Mouse (Mus musculus): ENCODE data around the gene Efcab14. TPM values are rescaled to one million over a fixed set of nuclear protein-coding genes. Genes with fewer than 3 reads are reported as not detected.

The Efcab14 gene
- polyA plus RNA-seq, 1 experiment: 42.0 TPM

DNA sequence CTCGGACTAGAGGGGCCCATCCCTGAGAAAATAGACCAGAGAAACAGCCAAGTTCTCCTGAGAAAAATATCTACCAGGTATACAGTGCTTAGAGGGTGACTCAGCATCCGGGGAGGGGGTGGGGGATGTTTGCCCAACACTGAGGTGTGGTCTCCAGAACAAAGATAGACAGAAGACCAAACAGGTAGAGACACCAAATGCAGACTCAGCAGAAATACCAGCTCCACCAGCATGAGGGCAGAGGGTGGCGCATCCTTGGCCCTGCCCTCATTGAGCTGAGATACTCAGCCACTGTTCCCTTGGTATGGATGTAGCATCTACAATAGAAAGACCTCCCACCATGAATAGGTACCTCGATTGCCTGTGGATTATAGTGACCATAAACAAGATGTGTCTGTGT lies 2.7 kb upstream of the Efcab14 start:
- TF ChIP-seq POLR2A (IDR thresholded peaks at IDR 0.05; ENCODE audit: extremely low read depth, insufficient read depth, low read length) (no peak), CTCF (IDR thresholded peaks at IDR 0.05; ENCODE audit: extremely low read depth, insufficient read depth, low read length) (no peak)

DNA sequence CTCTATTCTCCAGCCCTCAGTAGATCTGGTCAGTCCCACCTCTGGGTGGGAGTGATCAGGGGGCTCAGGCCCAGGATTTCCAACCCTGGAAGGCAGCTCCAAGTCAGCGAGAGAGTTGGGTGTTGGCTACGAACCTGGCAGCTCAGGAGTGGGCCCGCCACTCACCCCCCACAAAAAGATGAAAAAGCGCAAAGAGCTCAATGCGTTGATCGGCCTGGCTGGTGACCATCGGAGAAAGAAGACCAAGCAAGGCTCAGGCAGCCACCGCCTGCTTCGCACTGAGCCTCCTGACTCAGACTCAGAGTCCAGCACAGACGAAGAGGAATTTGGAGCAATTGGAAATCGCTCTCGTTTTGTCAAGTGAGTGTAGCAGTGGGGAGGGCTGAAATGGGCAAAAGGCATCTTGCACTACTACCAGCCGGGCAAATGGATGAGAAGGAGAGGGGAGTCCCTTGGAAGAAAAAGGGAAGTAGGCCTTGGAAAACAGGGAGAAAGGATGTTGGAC lies 989 bp downstream of the Efcab14 start:
- TF ChIP-seq POLR2A (IDR thresholded peaks at IDR 0.05; ENCODE audit: extremely low read depth, insufficient read depth, low read length): no peak
- TF ChIP-seq CTCF (IDR thresholded peaks at IDR 0.05; ENCODE audit: extremely low read depth, insufficient read depth, low read length): no peak
- Histone ChIP-seq H3K4me3 (ENCODE audit: insufficient read depth, low read length) (peak overlapping the region; percentile 88), H3K4me1 (ENCODE audit: control insufficient read depth, insufficient read depth, low read length) (peaks cover 4% of the 10 kb centered on the region; the same call in 1 of the 2 replicates), H3K27ac (ENCODE audit: insufficient read depth, low read length) (no peak overlapping the region)

More for the DNA sequence above, 2.7 kb upstream of the Efcab14 start:
- H3K27ac ChIP-seq (ENCODE audit: insufficient read depth, low read length): no peak overlapping the region
- H3K4me3 ChIP-seq (ENCODE audit: insufficient read depth, low read length): no peak overlapping the region
- peaks cover 4% of the 10 kb centered on the region; the same call in 1 of the 2 replicates for H3K4me1 ChIP-seq (ENCODE audit: control insufficient read depth, insufficient read depth, low read length)

DNA sequence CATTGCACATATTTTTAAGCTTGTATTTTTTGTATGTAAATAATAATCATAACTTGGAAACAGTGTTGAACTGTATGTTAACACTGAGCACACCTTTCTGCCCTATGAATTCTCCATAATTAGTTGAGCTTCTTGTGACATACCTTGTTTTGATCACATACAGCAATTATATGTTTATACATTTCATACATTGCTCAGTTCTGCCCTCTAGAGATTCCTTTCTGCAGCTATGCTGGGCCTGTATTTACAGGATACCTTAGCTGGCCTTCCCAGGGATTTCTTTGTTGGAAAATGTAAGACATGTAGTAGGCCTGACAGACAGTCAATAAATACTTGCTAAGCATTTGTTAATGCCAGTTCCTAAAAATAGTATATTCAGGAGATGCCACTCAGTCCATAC lies 5.1 kb downstream of the Efcab14 start:
- TF ChIP-seq POLR2A (IDR thresholded peaks at IDR 0.05; ENCODE audit: extremely low read depth, insufficient read depth, low read length) (no peak), CTCF (IDR thresholded peaks at IDR 0.05; ENCODE audit: extremely low read depth, insufficient read depth, low read length) (no peak)
- Histone ChIP-seq H3K4me3 (ENCODE audit: insufficient read depth, low read length) (no peak overlapping the region), H3K4me1 (ENCODE audit: control insufficient read depth, insufficient read depth, low read length) (peaks cover 4% of the 10 kb centered on the region; the same call in 1 of the 2 replicates), H3K27ac (ENCODE audit: insufficient read depth, low read length) (no peak overlapping the region)

DNA sequence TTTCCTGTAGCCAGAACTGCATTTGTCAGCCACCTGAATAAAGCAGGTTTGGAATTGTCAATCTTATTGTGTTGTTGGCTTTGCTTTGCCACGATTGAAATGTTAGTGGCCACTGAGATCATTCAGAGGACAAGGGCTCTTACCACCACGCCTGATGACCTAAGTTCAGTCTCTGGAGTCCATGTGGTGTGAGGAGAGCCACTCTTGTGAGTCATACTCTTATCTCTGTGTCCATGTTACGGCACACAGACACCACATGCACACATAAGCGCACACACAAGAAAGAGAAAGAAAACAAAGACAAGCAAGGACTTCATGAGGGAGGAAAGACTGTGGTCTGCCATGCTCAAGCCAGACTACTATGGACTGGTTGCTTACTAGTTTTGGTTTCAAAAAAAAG lies 5.6 kb downstream of the Efcab14 start:
- Histone ChIP-seq H3K4me3 (ENCODE audit: insufficient read depth, low read length) (no peak overlapping the region), H3K4me1 (ENCODE audit: control insufficient read depth, insufficient read depth, low read length) (peaks cover 4% of the 10 kb centered on the region; the same call in 1 of the 2 replicates), H3K27ac (ENCODE audit: insufficient read depth, low read length) (no peak overlapping the region)
- no peak for TF ChIP-seq CTCF (IDR thresholded peaks at IDR 0.05; ENCODE audit: extremely low read depth, insufficient read depth, low read length)

DNA sequence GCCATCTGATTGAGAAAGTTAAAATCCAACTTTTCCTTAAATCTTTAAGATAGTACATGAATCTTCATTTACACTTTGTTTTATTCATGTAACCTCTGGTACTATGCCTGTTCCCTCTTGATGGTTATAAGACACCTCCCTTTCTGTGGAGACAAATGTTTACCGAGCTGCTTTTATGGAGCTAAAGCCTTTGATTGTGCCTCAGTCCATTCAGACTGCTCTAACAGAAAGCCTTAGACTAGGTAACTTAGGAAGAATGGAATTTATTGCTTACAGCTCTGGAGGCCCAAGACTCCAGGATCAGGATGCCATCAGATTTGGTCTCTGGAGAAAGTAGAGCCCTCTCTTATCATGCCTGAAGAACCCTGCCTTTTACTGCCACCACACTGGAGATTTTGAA lies 10.6 kb downstream of the Efcab14 start:
- Histone ChIP-seq H3K27ac (ENCODE audit: insufficient read depth, low read length) (no peak overlapping the region), H3K4me3 (ENCODE audit: insufficient read depth, low read length) (no peak overlapping the region)
- TF ChIP-seq CTCF (IDR thresholded peaks at IDR 0.05; ENCODE audit: extremely low read depth, insufficient read depth, low read length): no peak
- no peak for TF ChIP-seq POLR2A (IDR thresholded peaks at IDR 0.05; ENCODE audit: extremely low read depth, insufficient read depth, low read length)

DNA sequence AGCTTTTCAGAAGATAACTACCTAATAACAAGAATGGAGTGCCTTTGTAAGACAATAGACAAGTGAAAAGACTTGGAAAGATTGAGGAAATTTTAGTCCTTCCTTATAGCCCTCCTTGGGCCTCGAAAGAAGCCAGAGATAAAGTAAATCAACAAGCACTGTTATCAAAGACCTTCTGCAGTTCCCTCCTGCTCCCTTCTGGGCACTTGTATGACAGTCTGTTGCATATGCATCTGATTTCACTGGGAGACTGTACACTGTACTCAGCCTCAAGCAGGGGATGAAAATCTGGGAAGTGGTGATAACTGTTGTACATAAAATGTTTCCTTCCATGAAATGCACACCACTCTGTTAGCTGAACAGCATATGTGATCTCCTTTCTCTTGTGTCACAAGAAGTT lies 11.8 kb downstream of the Efcab14 start:
- Histone ChIP-seq H3K27ac (ENCODE audit: insufficient read depth, low read length) (no peak overlapping the region), H3K4me1 (ENCODE audit: control insufficient read depth, insufficient read depth, low read length) (no peaks in the 10 kb centered on the region), H3K4me3 (ENCODE audit: insufficient read depth, low read length) (no peak overlapping the region)
- TF ChIP-seq POLR2A (IDR thresholded peaks at IDR 0.05; ENCODE audit: extremely low read depth, insufficient read depth, low read length) (no peak), CTCF (IDR thresholded peaks at IDR 0.05; ENCODE audit: extremely low read depth, insufficient read depth, low read length) (no peak)

More for the DNA sequence above, 10.6 kb downstream of the Efcab14 start:
- no peaks in the 10 kb centered on the region for H3K4me1 ChIP-seq (ENCODE audit: control insufficient read depth, insufficient read depth, low read length)

DNA sequence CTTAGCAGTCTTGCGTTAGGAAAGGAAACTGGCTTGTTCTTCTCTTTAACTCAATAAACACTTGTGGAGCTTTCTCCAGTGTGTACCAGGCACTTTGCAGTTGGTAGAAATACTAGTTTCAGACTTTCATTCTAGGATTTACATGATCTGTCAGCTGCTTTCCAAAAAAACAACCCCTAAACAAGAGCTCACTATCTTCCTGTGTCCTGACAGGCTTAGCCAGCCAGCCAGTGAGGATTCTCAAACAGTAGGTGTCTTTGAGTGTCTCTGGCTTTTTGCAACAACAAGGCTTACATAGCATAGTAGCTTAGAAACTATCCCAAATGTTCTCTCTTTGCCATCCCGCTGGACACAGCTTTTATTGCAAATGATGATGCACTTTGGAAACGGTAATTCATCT lies 16.6 kb downstream of the Efcab14 start:
- Histone ChIP-seq H3K4me1 (ENCODE audit: control insufficient read depth, insufficient read depth, low read length) (no peaks in the 10 kb centered on the region), H3K27ac (ENCODE audit: insufficient read depth, low read length) (no peak overlapping the region), H3K4me3 (ENCODE audit: insufficient read depth, low read length) (no peak overlapping the region)
- TF ChIP-seq POLR2A (IDR thresholded peaks at IDR 0.05; ENCODE audit: extremely low read depth, insufficient read depth, low read length) (no peak), CTCF (IDR thresholded peaks at IDR 0.05; ENCODE audit: extremely low read depth, insufficient read depth, low read length) (no peak)

DNA sequence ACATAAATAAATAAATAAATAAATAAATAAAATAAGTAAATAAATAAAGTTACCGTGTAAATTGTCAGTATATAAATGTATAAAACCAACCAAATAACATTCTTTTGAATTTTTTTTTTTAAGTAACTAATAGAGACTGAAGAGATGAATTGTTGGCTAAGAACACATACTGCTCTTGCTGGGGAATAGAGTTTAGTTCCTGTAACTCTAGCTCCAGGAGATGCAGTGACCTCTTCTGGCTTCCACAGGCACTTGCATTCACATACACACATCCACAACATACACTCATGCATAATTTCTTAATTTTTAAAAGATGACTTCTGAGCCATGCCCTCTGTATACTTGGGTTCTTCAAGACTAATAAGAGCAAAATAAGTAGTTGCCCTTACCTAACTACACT lies 17.3 kb downstream of the Efcab14 start:
- TF ChIP-seq CTCF (IDR thresholded peaks at IDR 0.05; ENCODE audit: extremely low read depth, insufficient read depth, low read length) (no peak), POLR2A (IDR thresholded peaks at IDR 0.05; ENCODE audit: extremely low read depth, insufficient read depth, low read length) (no peak)
- Histone ChIP-seq H3K27ac (ENCODE audit: insufficient read depth, low read length) (no peak overlapping the region), H3K4me3 (ENCODE audit: insufficient read depth, low read length) (no peak overlapping the region), H3K4me1 (ENCODE audit: control insufficient read depth, insufficient read depth, low read length) (no peaks in the 10 kb centered on the region)

DNA sequence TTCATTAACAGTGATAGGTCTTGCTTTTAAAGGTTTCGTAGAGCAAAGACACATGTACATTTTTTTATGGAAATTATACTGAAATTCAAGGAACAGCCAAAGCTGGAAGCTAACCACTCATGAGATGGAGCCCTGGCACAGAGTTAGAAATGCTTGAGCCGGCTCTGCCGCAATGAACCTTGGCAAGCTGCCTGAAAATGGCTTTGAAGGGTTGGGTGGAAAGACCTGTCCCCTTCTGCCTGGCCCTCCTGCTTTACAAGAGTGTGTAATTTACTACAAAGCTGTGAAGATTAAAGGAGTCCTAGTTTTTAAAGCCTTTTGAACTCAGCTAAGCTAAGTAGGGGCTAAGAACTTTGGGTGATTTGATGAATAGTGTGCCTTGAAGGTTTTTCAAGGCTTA lies 23.7 kb downstream of the Efcab14 start:
- no peak for TF ChIP-seq POLR2A (IDR thresholded peaks at IDR 0.05; ENCODE audit: extremely low read depth, insufficient read depth, low read length)
- Histone ChIP-seq H3K27ac (ENCODE audit: insufficient read depth, low read length) (no peak overlapping the region), H3K4me1 (ENCODE audit: control insufficient read depth, insufficient read depth, low read length) (no peaks in the 10 kb centered on the region), H3K4me3 (ENCODE audit: insufficient read depth, low read length) (no peak overlapping the region)

DNA sequence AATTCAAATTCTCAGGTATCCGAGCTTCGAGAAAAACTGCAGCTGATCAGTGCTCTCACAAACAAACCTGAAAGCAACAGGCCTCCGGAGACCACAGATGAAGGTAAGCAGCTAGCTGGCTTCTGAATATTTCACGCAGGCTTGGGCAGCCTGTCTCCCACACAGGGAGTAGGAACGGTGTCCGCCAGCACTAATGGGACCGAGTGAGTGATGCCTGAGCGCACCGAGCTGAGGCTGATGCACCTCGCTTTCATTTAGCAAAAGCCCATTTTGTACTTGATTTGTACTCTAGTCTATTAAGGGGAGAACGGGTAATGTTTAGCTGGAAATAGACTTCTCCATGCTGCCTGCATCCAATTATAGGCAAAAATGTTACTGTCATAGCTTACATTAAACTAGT lies 27.0 kb downstream of the Efcab14 start:
- Histone ChIP-seq H3K4me3 (ENCODE audit: insufficient read depth, low read length) (no peak overlapping the region), H3K4me1 (ENCODE audit: control insufficient read depth, insufficient read depth, low read length) (no peaks in the 10 kb centered on the region), H3K27ac (ENCODE audit: insufficient read depth, low read length) (no peak overlapping the region)
- no peak for TF ChIP-seq POLR2A (IDR thresholded peaks at IDR 0.05; ENCODE audit: extremely low read depth, insufficient read depth, low read length)
- TF ChIP-seq CTCF (IDR thresholded peaks at IDR 0.05; ENCODE audit: extremely low read depth, insufficient read depth, low read length): no peak

Data from cortical plate, adult 2 months (tissue).